Mouse (Mus musculus): ENCODE data around the gene Pop5. TPM values are rescaled to one million over a fixed set of nuclear protein-coding genes. Genes with fewer than 3 reads are reported as not detected.

Gene Pop5
- polyA plus RNA-seq, 1 experiment from 2014 or later, result 181 TPM

DNA sequence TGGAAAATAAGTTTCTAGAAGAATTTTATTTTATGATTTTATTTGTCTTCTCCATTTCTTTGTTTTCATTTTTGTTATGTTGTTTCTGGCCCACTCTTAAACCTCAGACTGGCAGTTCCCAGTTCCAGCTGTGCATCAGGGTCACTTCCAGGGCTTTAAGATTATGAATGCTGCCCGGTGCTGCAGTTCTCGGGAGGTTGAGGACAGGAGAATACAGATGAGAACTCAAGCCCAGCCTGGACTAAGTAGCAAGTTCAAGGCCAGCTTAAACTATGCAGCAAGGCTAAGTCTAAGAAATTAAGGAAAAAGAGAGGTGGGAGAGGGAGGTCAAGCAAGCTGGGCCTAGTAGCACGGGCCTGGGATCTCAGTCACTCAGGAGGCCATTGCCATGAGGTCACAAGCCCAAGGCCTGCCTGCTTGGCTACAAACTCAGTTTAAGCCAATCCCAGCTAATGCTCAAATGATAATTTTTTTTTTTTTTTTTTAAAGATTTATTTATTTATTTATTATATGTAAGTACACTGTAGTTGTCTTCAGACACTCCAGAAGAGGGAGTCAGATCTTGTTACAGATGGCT is 31.9 kb downstream of the Pop5 start:
- DNase-seq (ENCODE audit: low spot score), result no peak
- no peak; the same call in 1 of the 2 replicates for ATAC-seq (replicated peaks; ENCODE audit: low FRiP score)
- Histone ChIP-seq H3K36me3 (ENCODE audit: control insufficient read depth, insufficient read depth, low read length) (peaks cover 11% of the 10 kb centered on the region), H3K9ac (ENCODE audit: low read depth, low read length) (peak overlapping the region; percentile 60; the same call in 1 of the 2 replicates), H3K4me2 (peak overlapping the region; percentile 61), H3K4me3 (ENCODE audit: low read depth, low read length) (peak overlapping the region; percentile 33), H3K4me1 (replicated peaks; ENCODE audit: control insufficient read depth, insufficient read depth, low read length) (peaks cover 64% of the 10 kb centered on the region), H3K27me3 (replicated peaks; ENCODE audit: control insufficient read depth, insufficient read depth, low read length) (no peaks in the 10 kb centered on the region), H3K27ac (ENCODE audit: low read depth, low read length) (peak overlapping the region; percentile 97), H3K9me3 (ENCODE audit: control insufficient read depth, low read length) (no peaks in the 10 kb centered on the region)
- 46% methylated on average over 3 of the region's 3 CpGs for WGBS

DNA sequence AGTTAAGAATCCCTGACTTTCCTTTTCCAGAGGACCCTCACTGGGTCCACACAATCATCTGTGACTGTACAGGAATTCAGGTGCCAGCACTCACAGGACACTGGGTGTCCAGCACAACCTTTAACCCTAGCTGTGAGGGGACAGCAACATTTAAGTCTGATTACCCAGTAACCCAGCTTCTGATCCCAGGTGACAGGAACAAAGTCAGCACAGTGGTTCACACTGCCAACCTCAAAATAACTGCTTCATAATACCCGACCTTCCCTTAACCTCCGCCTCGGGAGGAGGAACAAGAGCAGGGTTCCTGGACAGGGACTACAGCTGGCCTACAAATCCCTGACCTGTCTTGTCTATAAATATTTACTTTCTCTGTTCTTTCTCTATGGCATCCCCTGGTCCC is 32.6 kb downstream of the Pop5 start:
- H3K4me3 ChIP-seq (ENCODE audit: low read depth, low read length), result peak overlapping the region; percentile 29; the same call in 1 of the 2 replicates
- no peak for ATAC-seq (replicated peaks; ENCODE audit: low FRiP score)
- H3K9me3 ChIP-seq (ENCODE audit: control insufficient read depth, low read length), result no peaks in the 10 kb centered on the region
- H3K4me2 ChIP-seq, result peak overlapping the region; percentile 61
- peak overlapping the region; percentile 30 for H3K9ac ChIP-seq (ENCODE audit: low read depth, low read length)
- H3K36me3 ChIP-seq (ENCODE audit: control insufficient read depth, insufficient read depth, low read length), result peaks cover 7% of the 10 kb centered on the region; the same call in 1 of the 2 replicates
- 49% methylated on average over 3 of the region's 3 CpGs for WGBS
- H3K4me1 ChIP-seq (replicated peaks; ENCODE audit: control insufficient read depth, insufficient read depth, low read length), result peaks cover 62% of the 10 kb centered on the region
- no peaks in the 10 kb centered on the region for H3K27me3 ChIP-seq (replicated peaks; ENCODE audit: control insufficient read depth, insufficient read depth, low read length)
- DNase-seq (ENCODE audit: low spot score), result no peak
- peak overlapping the region; percentile 97 for H3K27ac ChIP-seq (ENCODE audit: low read depth, low read length)

DNA sequence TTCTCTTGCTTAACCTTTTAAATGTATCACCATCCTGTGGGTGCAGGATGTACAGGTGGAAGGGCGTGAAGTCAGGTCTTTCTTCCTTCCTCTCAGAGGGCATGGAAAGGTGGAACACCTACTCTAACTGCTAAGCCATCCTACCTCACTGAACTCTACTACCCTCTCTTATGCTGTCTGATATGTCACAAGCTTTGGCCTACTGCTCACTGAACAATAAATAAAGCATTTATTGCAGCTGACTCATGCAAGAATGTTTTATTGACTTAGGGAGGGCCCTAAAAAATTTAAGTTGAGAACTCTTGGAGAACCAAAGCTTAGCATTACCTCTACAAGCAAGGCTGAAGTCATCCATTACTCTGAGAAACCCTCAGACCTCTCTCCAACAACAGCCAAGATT is 34.3 kb downstream of the Pop5 start:
- peaks cover 62% of the 10 kb centered on the region for H3K4me1 ChIP-seq (replicated peaks; ENCODE audit: control insufficient read depth, insufficient read depth, low read length)
- H3K4me3 ChIP-seq (ENCODE audit: low read depth, low read length), result peak overlapping the region; percentile 98
- DNase-seq (ENCODE audit: low spot score) (no peak), ATAC-seq (replicated peaks; ENCODE audit: low FRiP score) (no peak)
- H3K27me3 ChIP-seq (replicated peaks; ENCODE audit: control insufficient read depth, insufficient read depth, low read length), result no peaks in the 10 kb centered on the region
- no peaks in the 10 kb centered on the region for H3K9me3 ChIP-seq (ENCODE audit: control insufficient read depth, low read length)
- WGBS, result 84% methylated on average over 1 of the region's 1 CpGs
- H3K4me2 ChIP-seq, result peak overlapping the region; percentile 88
- H3K36me3 ChIP-seq (ENCODE audit: control insufficient read depth, insufficient read depth, low read length), result peaks cover 7% of the 10 kb centered on the region; the same call in 1 of the 2 replicates
- no peak overlapping the region for H3K9ac ChIP-seq (ENCODE audit: low read depth, low read length)
- no peak overlapping the region for H3K27ac ChIP-seq (ENCODE audit: low read depth, low read length)

DNA sequence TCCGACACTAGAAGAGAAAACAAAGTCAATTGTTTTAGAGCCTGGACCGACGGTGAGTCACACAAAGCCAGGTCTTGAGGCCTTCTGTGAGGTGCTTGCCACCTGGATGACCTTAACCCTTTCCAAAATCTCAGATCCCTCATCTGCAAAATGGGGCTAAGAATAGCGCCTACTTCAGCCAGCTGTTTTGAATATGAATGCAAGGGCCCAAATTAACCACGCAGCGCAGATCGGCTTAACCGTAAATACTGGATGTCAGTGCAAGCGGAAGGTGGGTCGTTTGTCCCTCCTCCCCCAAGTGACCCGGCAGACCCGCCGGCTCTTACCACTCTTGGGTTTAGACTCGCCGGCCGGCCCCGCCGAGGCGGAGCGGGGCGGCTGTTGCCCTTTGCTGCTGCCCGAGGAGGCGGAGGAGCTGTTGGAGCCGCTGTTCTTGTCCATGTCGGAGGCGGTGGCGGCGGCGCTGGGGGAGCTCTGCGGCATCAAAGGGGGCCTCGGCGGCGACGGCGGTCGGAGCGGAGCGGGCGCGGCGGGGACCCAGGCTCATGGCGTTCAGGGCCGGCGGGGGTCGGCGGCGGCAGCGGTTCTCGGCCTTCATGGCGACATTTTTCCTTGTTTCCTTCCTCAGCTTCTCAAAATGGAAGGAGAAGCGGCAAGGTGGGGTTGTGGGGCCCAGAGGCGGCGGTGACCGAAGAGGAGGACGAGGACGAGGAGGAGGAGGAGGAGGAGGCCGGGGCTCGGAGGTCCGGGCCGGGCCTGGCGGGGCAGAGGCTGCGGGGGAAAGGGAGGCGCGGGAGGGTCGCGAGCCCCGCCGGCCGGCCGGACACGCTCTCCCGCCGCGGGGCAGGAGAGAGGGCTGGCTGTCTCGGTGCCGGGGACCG is 36.5 kb downstream of the Pop5 start:
- Histone ChIP-seq H3K4me2 (peak overlapping the region; percentile 88), H3K4me1 (replicated peaks; ENCODE audit: control insufficient read depth, insufficient read depth, low read length) (peaks cover 46% of the 10 kb centered on the region), H3K9ac (ENCODE audit: low read depth, low read length) (peak overlapping the region; percentile 96), H3K36me3 (ENCODE audit: control insufficient read depth, insufficient read depth, low read length) (peaks cover 7% of the 10 kb centered on the region; the same call in 1 of the 2 replicates), H3K9me3 (ENCODE audit: control insufficient read depth, low read length) (no peaks in the 10 kb centered on the region), H3K27ac (ENCODE audit: low read depth, low read length) (peak overlapping the region; percentile 70), H3K4me3 (ENCODE audit: low read depth, low read length) (peak overlapping the region; percentile 98), H3K27me3 (replicated peaks; ENCODE audit: control insufficient read depth, insufficient read depth, low read length) (no peaks in the 10 kb centered on the region)
- ATAC-seq (replicated peaks; ENCODE audit: low FRiP score), result peak; percentile 51
- no peak for DNase-seq (ENCODE audit: low spot score)
- WGBS, result under 1% methylated on average over 76 of the region's 77 CpGs

DNA sequence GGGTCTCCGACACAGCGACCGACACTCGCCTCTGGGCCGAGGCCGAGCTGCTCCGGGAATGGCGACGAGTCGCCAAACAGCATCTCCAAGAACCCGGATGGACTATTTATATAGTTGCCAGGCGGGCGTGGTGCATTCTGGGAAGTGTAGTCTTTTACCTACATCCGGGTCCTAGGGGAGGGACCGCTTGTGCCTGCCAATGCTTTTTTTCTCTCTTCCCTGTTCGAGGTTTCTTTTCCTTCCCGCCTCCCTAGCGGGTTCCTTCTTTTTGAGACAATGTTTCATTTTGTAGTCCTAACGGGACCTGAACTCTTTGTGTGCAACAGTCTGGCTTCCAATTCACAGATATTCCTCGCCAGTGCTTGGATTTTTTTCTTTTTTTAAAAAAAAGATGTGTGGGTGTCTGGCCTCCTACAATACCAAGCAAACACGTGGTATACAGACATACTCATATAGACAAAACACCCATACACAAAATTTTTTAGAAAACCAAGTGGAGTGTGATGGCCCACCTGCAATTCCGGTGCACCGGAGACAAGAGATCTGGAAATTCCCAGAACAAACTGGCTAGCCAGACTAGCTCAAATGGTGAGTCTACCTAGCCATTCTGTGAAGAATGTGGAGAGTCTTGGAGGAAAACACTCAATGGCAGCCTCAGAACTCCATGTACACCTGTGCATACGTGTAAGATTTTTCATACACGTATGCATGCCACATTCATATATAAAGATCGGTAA is 37.3 kb downstream of the Pop5 start, which contains the start of gene Rnf10:
Rnf10 (minus strand) TSS at position 87 of the 737 bp plus-strand sequence.
- H3K36me3 ChIP-seq (ENCODE audit: control insufficient read depth, insufficient read depth, low read length), result peaks cover 7% of the 10 kb centered on the region; the same call in 1 of the 2 replicates
- peak within 1 kb of the TSS; percentile 98 for H3K4me3 ChIP-seq (ENCODE audit: low read depth, low read length)
- H3K4me2 ChIP-seq, result peak within 1 kb of the TSS; percentile 88
- peak; percentile 99 for DNase-seq (ENCODE audit: low spot score)
- H3K9me3 ChIP-seq (ENCODE audit: control insufficient read depth, low read length), result no peaks in the 10 kb centered on the region
- peaks cover 42% of the 10 kb centered on the region for H3K4me1 ChIP-seq (replicated peaks; ENCODE audit: control insufficient read depth, insufficient read depth, low read length)
- no peaks in the 10 kb centered on the region for H3K27me3 ChIP-seq (replicated peaks; ENCODE audit: control insufficient read depth, insufficient read depth, low read length)
- peak within 1 kb of the TSS; percentile 70 for H3K27ac ChIP-seq (ENCODE audit: low read depth, low read length)
- peak within 1 kb of the TSS; percentile 96 for H3K9ac ChIP-seq (ENCODE audit: low read depth, low read length)
- peak; percentile 88 for ATAC-seq (replicated peaks; ENCODE audit: low FRiP score)
- WGBS, result 12% methylated on average over 26 of the region's 26 CpGs

DNA sequence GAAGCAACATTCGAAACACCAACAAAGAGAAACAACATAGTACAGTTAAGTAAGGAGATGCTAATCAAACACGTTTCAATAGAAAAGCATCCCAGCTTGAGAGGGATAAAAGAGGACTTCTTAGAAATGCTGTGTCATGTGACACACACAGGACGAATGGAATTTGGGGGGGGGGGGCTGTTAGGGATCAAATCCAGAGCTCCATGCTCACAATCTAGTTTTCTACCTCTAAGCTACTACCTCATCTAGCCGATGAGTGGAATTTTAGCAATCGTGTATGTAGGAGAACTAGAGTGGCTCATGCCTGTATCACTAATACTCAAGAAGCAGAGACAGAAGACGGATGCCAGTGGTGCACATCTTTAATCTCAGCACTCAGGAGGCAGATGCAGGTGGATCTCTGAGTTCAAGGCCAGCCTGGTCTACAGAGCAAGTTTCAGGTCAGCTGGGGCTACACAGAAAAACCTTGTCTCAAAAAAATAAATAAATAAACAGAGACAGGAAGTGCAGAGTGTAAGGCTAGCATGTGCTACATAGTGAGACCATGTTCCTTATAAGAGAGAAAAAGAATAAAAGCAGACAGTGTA is 38.0 kb downstream of the Pop5 start:
- WGBS, result 69% methylated on average over 6 of the region's 6 CpGs
- ATAC-seq (replicated peaks; ENCODE audit: low FRiP score) (no peak), DNase-seq (ENCODE audit: low spot score) (no peak)
- H3K9me3 ChIP-seq (ENCODE audit: control insufficient read depth, low read length), result no peaks in the 10 kb centered on the region
- H3K4me2 ChIP-seq, result peak overlapping the region; percentile 57
- H3K27me3 ChIP-seq (replicated peaks; ENCODE audit: control insufficient read depth, insufficient read depth, low read length), result no peaks in the 10 kb centered on the region
- peak overlapping the region; percentile 13; the same call in 1 of the 2 replicates for H3K27ac ChIP-seq (ENCODE audit: low read depth, low read length)
- peaks cover 7% of the 10 kb centered on the region; the same call in 1 of the 2 replicates for H3K36me3 ChIP-seq (ENCODE audit: control insufficient read depth, insufficient read depth, low read length)
- peak overlapping the region; percentile 98; the same call in 1 of the 2 replicates for H3K4me3 ChIP-seq (ENCODE audit: low read depth, low read length)
- H3K9ac ChIP-seq (ENCODE audit: low read depth, low read length), result no peak overlapping the region; the same call in 1 of the 2 replicates
- H3K4me1 ChIP-seq (replicated peaks; ENCODE audit: control insufficient read depth, insufficient read depth, low read length), result peaks cover 41% of the 10 kb centered on the region

DNA sequence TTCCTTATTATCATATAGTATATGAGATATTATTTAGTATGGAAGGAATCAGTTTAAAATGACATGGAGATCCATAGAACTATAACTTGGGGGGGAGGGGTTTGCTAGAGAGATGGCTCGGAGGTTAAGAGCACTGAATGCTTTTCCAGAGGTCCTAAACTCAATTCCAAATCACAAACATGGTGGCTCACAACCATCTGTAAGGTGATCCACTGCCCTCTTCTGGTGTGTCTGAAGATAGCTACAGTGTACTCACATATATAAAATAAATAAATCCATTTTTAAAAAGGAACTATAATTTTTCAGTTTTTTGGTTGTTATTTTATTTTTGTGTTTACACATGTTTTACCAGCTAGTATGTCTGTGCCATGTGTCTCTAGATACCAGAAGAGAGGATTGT is 38.7 kb downstream of the Pop5 start:
- Histone ChIP-seq H3K9ac (ENCODE audit: low read depth, low read length) (no peak overlapping the region), H3K36me3 (ENCODE audit: control insufficient read depth, insufficient read depth, low read length) (peaks cover 5% of the 10 kb centered on the region; the same call in 1 of the 2 replicates), H3K4me1 (replicated peaks; ENCODE audit: control insufficient read depth, insufficient read depth, low read length) (peaks cover 34% of the 10 kb centered on the region), H3K27ac (ENCODE audit: low read depth, low read length) (no peak overlapping the region), H3K9me3 (ENCODE audit: control insufficient read depth, low read length) (no peaks in the 10 kb centered on the region), H3K4me2 (no peak overlapping the region), H3K4me3 (ENCODE audit: low read depth, low read length) (no peak overlapping the region), H3K27me3 (replicated peaks; ENCODE audit: control insufficient read depth, insufficient read depth, low read length) (no peaks in the 10 kb centered on the region)
- WGBS, result 65% methylated on average over 1 of the region's 1 CpGs
- ATAC-seq (replicated peaks; ENCODE audit: low FRiP score) (no peak), DNase-seq (ENCODE audit: low spot score) (no peak)

DNA sequence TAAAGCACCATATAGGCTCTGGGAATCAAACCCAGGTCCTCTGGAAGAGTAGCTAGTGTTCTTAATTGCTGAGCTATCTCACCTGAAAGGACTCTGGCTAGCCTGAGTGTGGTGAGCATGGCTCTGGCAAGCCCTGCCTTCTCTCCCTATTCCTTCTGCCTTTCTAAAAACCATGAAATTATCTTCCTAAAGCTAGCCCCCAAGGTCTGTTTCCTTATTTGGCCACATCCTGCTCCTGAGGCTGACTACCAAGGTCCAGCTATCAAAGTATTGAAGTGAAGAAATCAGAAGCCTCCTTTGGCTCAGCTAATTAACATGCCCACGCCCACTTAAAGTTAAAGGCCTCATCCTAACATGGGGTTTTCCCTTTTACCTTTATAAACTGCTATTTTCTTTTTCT is 39.1 kb downstream of the Pop5 start:
- Histone ChIP-seq H3K4me1 (replicated peaks; ENCODE audit: control insufficient read depth, insufficient read depth, low read length) (peaks cover 30% of the 10 kb centered on the region), H3K27me3 (replicated peaks; ENCODE audit: control insufficient read depth, insufficient read depth, low read length) (no peaks in the 10 kb centered on the region), H3K9me3 (ENCODE audit: control insufficient read depth, low read length) (no peaks in the 10 kb centered on the region), H3K9ac (ENCODE audit: low read depth, low read length) (no peak overlapping the region), H3K27ac (ENCODE audit: low read depth, low read length) (no peak overlapping the region), H3K4me2 (no peak overlapping the region), H3K36me3 (ENCODE audit: control insufficient read depth, insufficient read depth, low read length) (0 out of 2 replicates have a peak, but pooled peaks cover under 1% of the 10 kb centered on the region), H3K4me3 (ENCODE audit: low read depth, low read length) (no peak overlapping the region)
- no peak for ATAC-seq (replicated peaks; ENCODE audit: low FRiP score)
- WGBS, result 87% methylated on average over 1 of the region's 1 CpGs
- no peak for DNase-seq (ENCODE audit: low spot score)

All from liver, embryonic 11.5 days (tissue).